Mouse (Mus musculus): ENCODE results near the gene Eif2s3y. TPM values are rescaled to one million over a fixed set of nuclear protein-coding genes. Genes with fewer than 3 reads are reported as not detected.
A peak's percentile ranks its signal among the peaks of the same experiment; 100 is the strongest.

Eif2s3y gene
- total RNA-seq (2015): 97.6 and 122 TPM in 2 replicates
- total RNA-seq (2017): 131 and 134 TPM in 2 replicates

DNA sequence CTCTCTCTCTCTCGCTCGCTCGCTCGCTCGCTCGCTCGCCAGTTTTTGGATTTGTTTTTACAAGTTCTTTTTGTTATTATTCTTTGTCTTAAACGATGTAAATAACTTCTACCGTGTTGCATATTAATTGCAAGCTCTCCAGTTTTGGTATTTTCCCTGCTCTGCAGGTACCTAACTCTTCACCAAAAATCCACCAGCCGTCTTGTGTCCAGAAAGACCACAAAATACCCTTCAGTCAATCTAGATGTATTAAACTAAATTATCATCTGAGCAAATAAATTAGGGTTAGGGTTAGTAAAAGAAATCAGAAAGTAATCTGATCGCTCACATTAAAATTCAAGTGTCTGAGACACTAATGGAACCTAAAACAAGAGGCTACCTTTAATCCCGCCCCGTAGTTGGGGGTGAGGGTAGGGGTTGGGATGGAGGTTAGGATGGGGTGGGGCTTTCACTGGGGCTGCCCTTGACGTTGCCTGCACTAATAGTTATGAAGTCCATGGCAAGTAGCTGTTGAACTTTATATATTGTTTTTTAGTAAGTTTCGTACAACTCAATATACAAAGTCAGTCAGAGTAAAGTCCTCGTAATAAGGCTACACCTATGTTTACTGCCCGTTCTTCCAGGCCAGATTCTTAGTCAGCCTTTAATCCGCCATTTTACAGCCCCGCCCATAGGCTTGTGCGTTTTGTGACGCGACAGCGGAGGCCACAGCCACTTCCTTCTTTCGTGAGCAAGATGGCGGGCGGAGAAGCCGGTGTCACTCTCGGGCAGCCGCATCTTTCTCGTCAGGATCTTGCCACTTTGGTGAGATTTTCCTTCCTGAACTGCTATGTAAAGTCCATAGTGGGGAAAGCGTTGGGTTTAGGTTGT is at the start of gene Eif2s3y:
Gene Eif2s3y (plus strand): TSS at position 662 of the 870 bp plus-strand sequence.
- peak; percentile 99 for ATAC-seq (ENCODE audit: poor library complexity, severe bottlenecking)

Other genes starting within 250 kb of the Eif2s3y start
- 0.05 TPM in 1 of 2 replicates, not detected in the other for gene Zfy1, start 213.1 kb upstream of the Eif2s3y start, total RNA-seq (2015)
- gene Zfy1, start 213.1 kb upstream of the Eif2s3y start, total RNA-seq (2017): not detected in 2 replicates
- gene Uba1y, start 191.9 kb upstream of the Eif2s3y start, total RNA-seq (2015): not detected in 2 replicates
- gene Uba1y, start 191.9 kb upstream of the Eif2s3y start, total RNA-seq (2017): not detected in 2 replicates
- 12.9 and 13.2 TPM in 2 replicates for gene Kdm5d, start 112.8 kb upstream of the Eif2s3y start, total RNA-seq (2015)
- gene Kdm5d, start 112.8 kb upstream of the Eif2s3y start, total RNA-seq (2017): 15.9 and 16.8 TPM in 2 replicates
- 13.3 and 20.3 TPM in 2 replicates for gene Uty, start 235.2 kb downstream of the Eif2s3y start, total RNA-seq (2015)
- gene Uty, start 235.2 kb downstream of the Eif2s3y start, total RNA-seq (2017): 18.4 and 21.5 TPM in 2 replicates